Mouse (Mus musculus): ENCODE measurements at regions not wholly inside any gene's neighbourhood (a gene's known extent, or its start where the extent isn't known, plus 50 kb on each side); places are given as distances from the start of the nearest gene placed in this dataset.

DNA sequence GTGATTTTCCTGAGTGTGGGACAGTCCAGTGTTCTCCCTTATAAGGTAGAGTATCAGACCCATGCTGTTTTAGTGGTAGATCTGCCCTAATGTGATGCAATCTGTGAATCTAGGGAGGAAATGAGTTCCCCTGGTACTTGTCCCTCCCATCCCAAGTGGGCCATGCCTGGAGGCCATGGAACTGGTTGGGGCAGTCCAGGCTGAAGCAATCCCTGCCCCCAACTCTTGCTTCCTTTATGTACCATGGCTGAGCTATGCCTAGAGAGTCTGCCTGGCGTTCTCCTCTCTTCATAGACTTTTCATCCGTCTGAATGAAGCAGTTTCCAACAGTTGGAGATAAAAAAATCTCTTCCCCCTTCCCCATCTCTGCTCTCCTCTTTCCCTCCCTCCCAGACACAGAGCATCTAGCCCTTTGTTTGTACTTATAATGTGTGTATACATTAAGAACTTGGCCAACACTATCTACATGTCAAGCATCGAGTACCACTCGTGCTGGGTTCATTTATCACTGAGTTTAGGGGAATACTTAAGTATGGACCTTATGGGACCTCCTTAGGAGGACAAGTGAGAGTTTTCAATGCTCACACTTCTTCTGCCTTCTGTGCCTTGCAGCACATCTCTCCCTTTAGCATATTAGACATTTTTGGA, 350.4 kb upstream of the Nr2f2 start:
- no peaks in the 10 kb centered on the region for H3K9me3 ChIP-seq (ENCODE audit: control insufficient read depth, insufficient read depth, low read depth, low read length)
- H3K36me3 ChIP-seq (ENCODE audit: control insufficient read depth, insufficient read depth, low read length, poor library complexity, severe bottlenecking): no peaks in the 10 kb centered on the region
- TF ChIP-seq ZC3H11A (IDR thresholded peaks at IDR 0.05; ENCODE audit: borderline replicate concordance, low read depth, low read length) (no peak), ZNF384 (IDR thresholded peaks at IDR 0.05; ENCODE audit: low read depth, low read length) (no peak), MAFK (IDR thresholded peaks at IDR 0.05; ENCODE audit: insufficient read depth, low read depth, low read length) (no peak), HCFC1 (IDR thresholded peaks at IDR 0.05; ENCODE audit: borderline replicate concordance, insufficient read depth, low read length) (no peak), CHD2 (IDR thresholded peaks at IDR 0.05; ENCODE audit: low read depth, low read length) (no peak)
- no peak overlapping the region for H3K4me3 ChIP-seq (ENCODE audit: insufficient read depth in 1 of 2, low read depth in 1 of 2, low read length in 2 of 2, poor library complexity in 1 of 2, severe bottlenecking in 1 of 2)
- H3K27ac ChIP-seq (ENCODE audit: insufficient read depth, low read depth, low read length, poor library complexity, severe bottlenecking): no peak overlapping the region
- peaks cover 0 to 2% of the 10 kb centered on the region in 2 experiments; a peak in 1 of 4 replicates for H3K4me1 ChIP-seq (ENCODE audit: control insufficient read depth in 2 of 2, insufficient read depth in 2 of 2, low read length in 2 of 2, poor library complexity in 1 of 2)
- DNase-seq (ENCODE audit: low read depth, low spot score): no peak
- H3K9ac ChIP-seq (ENCODE audit: insufficient read depth, low read depth, low read length, poor library complexity, severe bottlenecking): no peak overlapping the region
- in situ Hi-C loops (cut with MboI; ENCODE audit: low sequenced_read_pairs in 2 of 2, unreplicated experiment in 2 of 2): no loop called here

DNA sequence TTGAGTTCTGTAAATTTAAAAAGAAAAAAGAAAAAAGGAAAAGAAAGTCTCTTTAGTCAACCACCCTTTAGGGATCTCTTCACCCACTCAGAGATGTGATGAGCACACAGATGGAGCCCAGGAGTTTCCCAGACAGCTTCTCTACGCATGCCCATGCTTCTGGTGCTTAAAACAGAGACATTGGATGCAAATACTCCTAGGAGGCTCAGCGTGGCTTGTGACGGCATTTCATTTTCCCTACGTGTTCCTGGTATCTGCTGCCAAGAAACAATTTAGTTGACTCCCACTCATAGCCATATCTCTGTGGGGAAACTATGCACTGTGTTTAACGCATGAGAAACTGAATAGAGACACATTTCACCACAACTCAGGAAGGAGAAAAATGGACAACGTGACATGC, 345.6 kb upstream of the Nr2f2 start:
- no peak overlapping the region for H3K27ac ChIP-seq (ENCODE audit: insufficient read depth, low read depth, low read length, poor library complexity, severe bottlenecking)
- TF ChIP-seq MAFK (IDR thresholded peaks at IDR 0.05; ENCODE audit: insufficient read depth, low read depth, low read length): no peak
- no peak for TF ChIP-seq ZNF384 (IDR thresholded peaks at IDR 0.05; ENCODE audit: low read depth, low read length)
- no peaks in the 10 kb centered on the region for H3K9me3 ChIP-seq (ENCODE audit: control insufficient read depth, insufficient read depth, low read depth, low read length)
- no peak overlapping the region for H3K9ac ChIP-seq (ENCODE audit: insufficient read depth, low read depth, low read length, poor library complexity, severe bottlenecking)
- DNase-seq (ENCODE audit: low read depth, low spot score): no peak
- H3K4me3 ChIP-seq (ENCODE audit: insufficient read depth in 1 of 2, low read depth in 1 of 2, low read length in 2 of 2, poor library complexity in 1 of 2, severe bottlenecking in 1 of 2): no peak overlapping the region
- peaks cover 0 to 2% of the 10 kb centered on the region in 2 experiments; a peak in 1 of 4 replicates for H3K4me1 ChIP-seq (ENCODE audit: control insufficient read depth in 2 of 2, insufficient read depth in 2 of 2, low read length in 2 of 2, poor library complexity in 1 of 2)
- no peaks in the 10 kb centered on the region for H3K36me3 ChIP-seq (ENCODE audit: control insufficient read depth, insufficient read depth, low read length, poor library complexity, severe bottlenecking)
- in situ Hi-C loops (cut with MboI; ENCODE audit: low sequenced_read_pairs in 2 of 2, unreplicated experiment in 2 of 2): no loop called here

DNA sequence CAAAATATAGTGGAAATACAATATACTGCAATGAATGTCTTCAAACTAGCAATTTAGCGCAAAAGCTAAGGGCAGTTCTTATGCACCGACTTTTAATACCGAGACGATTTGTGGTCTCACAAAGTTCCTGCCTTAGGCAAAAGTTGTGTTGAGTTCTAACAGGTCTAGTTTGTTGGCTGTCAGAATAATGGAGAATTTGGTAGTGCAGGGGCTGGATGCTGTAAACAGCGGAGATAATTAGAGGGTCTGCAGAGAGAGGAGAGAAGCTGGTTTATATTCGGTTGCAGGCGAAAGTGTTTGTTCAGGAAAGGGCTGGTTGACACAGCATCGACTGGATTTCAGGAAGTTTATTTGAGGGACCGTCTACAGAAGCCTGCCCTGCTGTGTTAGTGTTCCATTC, 339.7 kb upstream of the Nr2f2 start:
- Histone ChIP-seq H3K9me3 (ENCODE audit: control insufficient read depth, insufficient read depth, low read depth, low read length) (no peaks in the 10 kb centered on the region), H3K36me3 (ENCODE audit: control insufficient read depth, insufficient read depth, low read length, poor library complexity, severe bottlenecking) (no peaks in the 10 kb centered on the region), H3K27ac (ENCODE audit: insufficient read depth, low read depth, low read length, poor library complexity, severe bottlenecking) (no peak overlapping the region), H3K4me3 (ENCODE audit: insufficient read depth in 1 of 2, low read depth in 1 of 2, low read length in 2 of 2, poor library complexity in 1 of 2, severe bottlenecking in 1 of 2) (no peak overlapping the region), H3K9ac (ENCODE audit: insufficient read depth, low read depth, low read length, poor library complexity, severe bottlenecking) (no peak overlapping the region), H3K4me1 (ENCODE audit: control insufficient read depth in 2 of 2, insufficient read depth in 2 of 2, low read length in 2 of 2, poor library complexity in 1 of 2) (no peaks in the 10 kb centered on the region)
- DNase-seq (ENCODE audit: low read depth, low spot score): no peak
- in situ Hi-C loops (cut with MboI; ENCODE audit: low sequenced_read_pairs in 2 of 2, unreplicated experiment in 2 of 2): no loop called here
- no peak for TF ChIP-seq HCFC1 (IDR thresholded peaks at IDR 0.05; ENCODE audit: borderline replicate concordance, insufficient read depth, low read length)

DNA sequence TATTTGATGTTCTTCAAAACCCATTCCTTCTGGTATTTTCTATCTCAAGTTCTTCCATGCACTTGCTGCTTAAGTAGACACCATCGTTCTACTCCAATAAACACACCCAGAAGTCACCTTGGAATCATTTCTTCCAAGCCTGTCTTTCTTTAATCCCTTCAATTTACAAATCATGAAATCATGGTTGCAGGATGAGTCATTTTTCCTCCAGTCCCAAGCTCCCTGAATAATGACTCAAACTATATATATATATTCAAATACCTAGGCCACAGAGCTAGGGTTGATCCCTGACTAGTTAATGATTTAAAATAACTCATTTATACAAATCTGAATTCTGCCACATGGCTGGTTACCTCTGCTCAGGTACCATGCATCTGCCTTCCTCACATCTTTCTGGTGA, 337.2 kb upstream of the Nr2f2 start:
- Histone ChIP-seq H3K4me1 (ENCODE audit: control insufficient read depth in 2 of 2, insufficient read depth in 2 of 2, low read length in 2 of 2, poor library complexity in 1 of 2) (no peaks in the 10 kb centered on the region), H3K9ac (ENCODE audit: insufficient read depth, low read depth, low read length, poor library complexity, severe bottlenecking) (no peak overlapping the region), H3K4me3 (ENCODE audit: insufficient read depth in 1 of 2, low read depth in 1 of 2, low read length in 2 of 2, poor library complexity in 1 of 2, severe bottlenecking in 1 of 2) (no peak overlapping the region), H3K36me3 (ENCODE audit: control insufficient read depth, insufficient read depth, low read length, poor library complexity, severe bottlenecking) (no peaks in the 10 kb centered on the region), H3K9me3 (ENCODE audit: control insufficient read depth, insufficient read depth, low read depth, low read length) (no peaks in the 10 kb centered on the region), H3K27ac (ENCODE audit: insufficient read depth, low read depth, low read length, poor library complexity, severe bottlenecking) (no peak overlapping the region)
- no peak for TF ChIP-seq ZC3H11A (IDR thresholded peaks at IDR 0.05; ENCODE audit: borderline replicate concordance, low read depth, low read length)
- no peak for TF ChIP-seq HCFC1 (IDR thresholded peaks at IDR 0.05; ENCODE audit: borderline replicate concordance, insufficient read depth, low read length)
- no peak for TF ChIP-seq CHD2 (IDR thresholded peaks at IDR 0.05; ENCODE audit: low read depth, low read length)
- TF ChIP-seq ZNF384 (IDR thresholded peaks at IDR 0.05; ENCODE audit: low read depth, low read length): no peak
- TF ChIP-seq MAFK (IDR thresholded peaks at IDR 0.05; ENCODE audit: insufficient read depth, low read depth, low read length): no peak
- in situ Hi-C loops (cut with MboI; ENCODE audit: low sequenced_read_pairs in 2 of 2, unreplicated experiment in 2 of 2): no loop called here
- no peak for DNase-seq (ENCODE audit: low read depth, low spot score)

DNA sequence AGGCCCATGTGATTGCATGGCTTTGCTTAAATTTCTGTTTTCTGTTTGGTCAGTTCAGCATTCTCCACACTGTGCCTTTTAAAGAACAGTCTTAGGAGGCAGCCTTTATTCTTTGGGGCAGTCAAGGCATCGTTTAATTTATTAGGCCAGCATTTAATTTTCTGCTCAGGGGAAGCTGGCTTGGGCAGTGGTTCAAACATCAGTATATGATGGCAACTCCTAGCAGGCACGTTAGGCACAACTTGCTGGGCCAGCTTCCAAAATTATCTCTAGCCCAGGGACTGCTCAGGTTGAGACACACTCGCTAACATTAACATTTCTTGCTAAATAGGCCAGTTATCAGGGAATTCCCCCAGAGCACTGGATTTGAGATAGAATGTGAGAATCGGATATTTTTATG, 333.9 kb upstream of the Nr2f2 start:
- H3K36me3 ChIP-seq (ENCODE audit: control insufficient read depth, insufficient read depth, low read length, poor library complexity, severe bottlenecking): no peaks in the 10 kb centered on the region
- DNase-seq (ENCODE audit: low read depth, low spot score): no peak
- in situ Hi-C loops (cut with MboI; ENCODE audit: low sequenced_read_pairs in 2 of 2, unreplicated experiment in 2 of 2): no loop called here

More for the DNA sequence above, 333.9 kb upstream of the Nr2f2 start:
- TF ChIP-seq MAFK (IDR thresholded peaks at IDR 0.05; ENCODE audit: insufficient read depth, low read depth, low read length): no peak
- TF ChIP-seq ZC3H11A (IDR thresholded peaks at IDR 0.05; ENCODE audit: borderline replicate concordance, low read depth, low read length): no peak
- no peak for TF ChIP-seq HCFC1 (IDR thresholded peaks at IDR 0.05; ENCODE audit: borderline replicate concordance, insufficient read depth, low read length)
- no peak for TF ChIP-seq ZNF384 (IDR thresholded peaks at IDR 0.05; ENCODE audit: low read depth, low read length)
- TF ChIP-seq CHD2 (IDR thresholded peaks at IDR 0.05; ENCODE audit: low read depth, low read length): no peak
- Histone ChIP-seq H3K9ac (ENCODE audit: insufficient read depth, low read depth, low read length, poor library complexity, severe bottlenecking) (no peak overlapping the region), H3K4me1 (ENCODE audit: control insufficient read depth in 2 of 2, insufficient read depth in 2 of 2, low read length in 2 of 2, poor library complexity in 1 of 2) (no peaks in the 10 kb centered on the region), H3K27ac (ENCODE audit: insufficient read depth, low read depth, low read length, poor library complexity, severe bottlenecking) (no peak overlapping the region), H3K4me3 (ENCODE audit: insufficient read depth in 1 of 2, low read depth in 1 of 2, low read length in 2 of 2, poor library complexity in 1 of 2, severe bottlenecking in 1 of 2) (no peak overlapping the region), H3K9me3 (ENCODE audit: control insufficient read depth, insufficient read depth, low read depth, low read length) (no peaks in the 10 kb centered on the region)
